Mouse (Mus musculus): ENCODE results near the gene Fam92a.
"Not testable (repeated sequence)": the region's sequence is repeated elsewhere in the genome, so short reads cannot be mapped to it uniquely, and the experiment has no call there.

Fam92a gene

DNA sequence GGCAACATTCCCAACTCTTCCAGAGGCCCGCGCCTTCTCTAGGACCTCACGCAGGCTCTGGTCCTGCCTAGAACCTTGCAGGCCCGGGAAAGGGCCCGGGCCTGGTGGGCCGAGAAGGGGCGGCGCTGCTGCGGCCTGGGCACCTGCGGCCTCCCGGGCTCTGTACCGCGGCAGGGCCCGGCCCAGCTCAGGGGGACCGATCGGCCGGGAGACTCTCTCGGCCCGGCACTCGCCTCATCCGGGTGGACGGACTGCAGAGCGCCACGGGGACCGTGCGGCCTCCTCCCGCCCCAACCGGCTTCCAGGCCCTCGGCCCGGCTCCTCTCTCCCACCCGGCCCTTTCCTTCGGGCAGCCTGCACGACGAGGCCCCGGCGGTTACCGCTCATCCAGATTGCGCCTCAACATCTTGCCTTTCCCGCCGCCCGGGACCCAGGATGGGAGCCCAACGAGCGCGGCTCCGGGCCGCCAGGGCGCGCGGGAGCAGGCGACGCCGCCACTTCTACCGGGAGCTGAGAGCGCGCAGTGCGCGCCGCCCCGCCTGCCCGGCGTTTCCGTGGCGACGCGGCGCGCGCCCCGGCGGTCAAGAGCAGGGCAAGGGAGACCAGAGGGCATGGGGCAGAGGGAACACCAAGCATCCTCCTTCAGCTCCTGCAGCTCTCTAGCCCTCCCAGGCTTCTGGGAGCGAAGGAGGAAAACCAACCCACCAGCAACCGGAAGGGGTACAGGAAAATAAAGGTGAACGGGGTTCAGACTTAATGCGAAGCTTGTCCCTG, at the start of gene Fam92a:
TSS of gene Fam92a (minus strand) at position 698 of the 774 bp plus-strand sequence.
- peak; percentile 14 to 43 for DNase-seq (ENCODE audit: low spot score in 2 of 2)

DNA sequence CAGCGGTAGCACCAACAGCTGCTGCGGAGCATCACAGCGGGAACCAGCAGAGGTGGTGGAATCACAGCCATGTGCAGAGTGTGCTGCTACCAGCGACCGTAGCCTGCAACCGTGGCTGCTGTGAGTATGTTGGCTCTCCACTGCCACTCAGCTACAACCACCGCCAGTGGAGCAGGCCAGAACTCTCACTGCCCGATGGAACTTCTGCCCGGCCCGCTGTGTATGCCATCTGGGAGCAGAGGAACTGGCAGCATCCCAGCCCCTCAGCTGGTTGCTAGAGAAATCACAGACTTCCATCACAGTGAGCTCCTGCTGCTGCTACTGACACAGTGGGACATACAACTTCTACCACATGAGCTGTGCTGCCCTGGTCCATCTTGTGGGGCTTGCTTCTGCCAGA, 7.2 kb upstream of the Fam92a start:
- DNase-seq (ENCODE audit: low spot score in 2 of 2) = no peak

DNA sequence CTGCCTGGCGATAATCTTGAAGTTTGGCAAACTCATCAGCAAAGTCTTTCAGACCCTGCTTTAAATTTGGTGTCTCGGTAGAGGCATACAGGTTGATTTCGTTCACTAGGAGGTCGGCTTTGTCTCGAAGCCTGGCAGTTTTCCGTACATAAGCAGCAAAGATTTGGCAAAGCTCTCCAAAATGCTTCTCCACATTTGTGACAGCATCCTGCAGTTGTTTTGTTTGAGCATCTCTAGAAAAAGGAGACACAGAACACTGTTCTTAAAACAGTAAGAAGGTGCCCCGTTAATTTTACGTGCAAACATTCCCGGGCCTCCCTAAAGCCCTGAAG, 863 bp downstream of the Fam92a start:
- no peak for DNase-seq (ENCODE audit: low spot score in 2 of 2)

DNA sequence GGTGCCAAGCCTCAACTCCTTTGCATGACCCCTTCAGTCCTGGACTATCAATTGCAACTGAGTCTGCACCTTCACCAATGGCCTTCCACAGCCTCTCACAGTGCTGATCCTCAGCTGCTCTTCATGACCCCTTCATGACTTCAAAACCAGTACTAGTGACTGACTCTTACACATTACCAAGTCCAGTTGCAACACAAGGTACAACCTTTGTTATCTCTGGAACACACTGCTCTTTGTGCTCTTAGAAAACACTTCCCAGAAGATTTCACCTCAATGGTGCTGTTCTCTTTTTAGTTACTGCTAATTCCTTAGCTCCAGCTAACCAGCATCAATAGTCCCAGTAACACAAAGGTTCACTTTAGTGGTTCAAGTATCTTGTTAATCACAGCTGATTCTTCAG, 24.2 kb downstream of the Fam92a start:
- DNase-seq (ENCODE audit: low spot score in 2 of 2) = no peak

DNA sequence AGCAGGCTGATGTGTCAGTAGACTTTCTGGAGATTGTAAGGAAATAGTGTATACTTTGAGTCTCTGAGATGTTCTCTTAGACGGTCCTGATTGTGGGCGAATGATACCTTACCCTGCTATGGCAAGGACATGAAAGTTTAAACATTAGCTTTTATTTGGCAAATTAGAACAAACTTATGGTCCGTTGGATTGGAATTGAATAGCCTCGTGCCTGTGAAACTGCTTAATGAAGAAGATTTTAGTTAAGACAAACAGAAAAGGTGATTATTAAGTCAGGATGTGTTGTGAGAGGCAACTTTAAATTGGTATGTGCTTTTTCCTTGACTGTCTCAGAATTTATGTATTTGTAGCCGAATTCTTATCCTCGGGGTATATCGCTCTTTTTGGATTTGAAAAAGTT, 30.3 kb downstream of the Fam92a start:
- DNase-seq (ENCODE audit: low spot score in 2 of 2) = not testable (repeated sequence)

DNA sequence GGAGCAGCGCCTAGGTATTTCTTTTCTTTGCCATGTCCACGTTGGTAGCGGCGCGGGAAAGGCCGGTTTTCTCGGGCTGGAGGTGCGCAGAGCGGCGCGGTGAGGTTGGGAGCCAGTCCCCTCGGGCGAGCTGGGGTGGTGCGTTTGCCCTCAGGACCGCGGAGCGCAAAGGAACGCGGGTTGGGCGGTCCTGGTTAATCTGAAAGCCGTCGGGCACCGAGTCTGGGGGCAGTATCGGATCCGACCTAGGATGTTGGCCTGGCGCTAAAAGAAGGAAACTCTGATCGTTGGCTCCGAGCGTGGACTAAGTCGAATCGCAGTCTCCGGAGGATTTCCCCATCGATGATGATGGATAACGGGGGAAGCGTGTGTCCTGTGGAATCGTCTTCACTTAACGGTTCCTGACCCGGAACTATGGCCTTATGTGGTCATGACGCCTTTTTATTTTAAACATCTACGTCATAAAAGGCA, 31.2 kb downstream of the Fam92a start:
- DNase-seq (ENCODE audit: low spot score in 2 of 2) = not testable (repeated sequence)

DNA sequence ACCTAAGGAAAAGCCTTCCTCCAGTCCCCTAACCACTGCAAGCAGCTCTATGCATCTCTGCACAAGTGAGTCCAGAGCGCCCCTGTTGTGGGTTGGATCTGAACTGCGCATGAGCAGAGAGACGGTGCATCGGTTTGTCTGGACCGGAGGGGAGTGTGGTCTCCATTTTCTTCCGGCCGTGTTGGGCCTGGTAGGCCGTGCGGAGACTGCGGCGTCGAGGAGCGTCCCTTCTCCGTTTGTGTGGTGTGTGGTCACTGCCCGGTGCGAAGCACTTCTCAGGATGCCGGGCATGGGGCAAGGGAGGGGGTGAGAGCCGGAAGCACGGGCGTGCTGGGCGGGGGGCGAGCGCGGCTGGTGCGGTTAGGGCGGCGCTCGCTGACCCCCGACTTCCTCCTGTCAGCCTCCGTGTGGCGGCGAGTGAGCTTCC, 31.7 kb downstream of the Fam92a start, which contains the start of gene Rbm12b1:
TSS of gene Rbm12b1 (plus strand) at position 124 of the 427 bp plus-strand sequence.
- DNase-seq (ENCODE audit: low spot score in 2 of 2) = peak; percentile 60

All from thymus, postnatal 10 days (tissue).